Mouse (Mus musculus) heart, embryonic 11.5 days (tissue): ENCODE measurements around the gene Gm5414. TPM values are rescaled to one million over a fixed set of nuclear protein-coding genes. Genes with fewer than 3 reads are reported as not detected.

Source experiments
- ATAC-seq: fragments of 200-750 bp; cut with Nextera tagmentation; replicated peaks from 2 replicates; pipeline ENCODE4 v1.8.0; 2017; ENCODE audit warnings: moderate library complexity; ENCODE audit not compliant: insufficient number of reproducible peaks, low FRiP score, low TSS enrichment
- H3K27ac ChIP-seq: fragments of 300-500 bp; sonication (generic); 2 replicates; pipeline ENCODE4 v1.5.1; 2014; ENCODE audit warnings: mild to moderate bottlenecking, low read depth, low read length
- H3K27me3 ChIP-seq: fragments of 300-500 bp; sonication (generic); 2 replicates; pipeline ENCODE4 v1.6.1; 2014; ENCODE audit warnings: mild to moderate bottlenecking, low read length, mixed read lengths; ENCODE audit not compliant: control insufficient read depth, insufficient read depth
- H3K36me3 ChIP-seq: fragments of 300-500 bp; sonication (generic); 2 replicates; pipeline ENCODE4 v1.6.1; 2014; ENCODE audit warnings: mild to moderate bottlenecking, low read length, moderate library complexity, mixed read lengths; ENCODE audit not compliant: control insufficient read depth, insufficient read depth
- H3K4me1 ChIP-seq: fragments of 300-500 bp; sonication (generic); 2 replicates; pipeline ENCODE4 v1.6.1; 2014; ENCODE audit warnings: low read length; ENCODE audit not compliant: control insufficient read depth, insufficient read depth
- H3K4me2 ChIP-seq: fragments of 300-500 bp; sonication (generic); 2 replicates; pipeline ENCODE4 v1.6.1; 2014; ENCODE audit warnings: mild to moderate bottlenecking, moderate library complexity
- H3K4me3 ChIP-seq: fragments of 300-500 bp; sonication (generic); 2 replicates; pipeline ENCODE4 v1.5.1; 2014; ENCODE audit warnings: low read depth, low read length
- H3K9ac ChIP-seq: fragments of 300-500 bp; sonication (generic); 2 replicates; pipeline ENCODE4 v1.6.1; 2014; ENCODE audit warnings: mild to moderate bottlenecking, low read depth, low read length, moderate library complexity
- H3K9me3 ChIP-seq: fragments of 300-500 bp; sonication (generic); replicated peaks from 2 replicates; pipeline ENCODE4 v1.6.1; 2016; ENCODE audit warnings: low read length; ENCODE audit not compliant: control insufficient read depth
- WGBS: fragments of 180-500 bp; shearing (Covaris S2); extraction: QIAGEN DNeasy Blood & Tissue Kit; methylation state at CpG from one replicate; pipeline ENCODE4 v1.1.7; 2014; ENCODE audit not compliant: insufficient replicate concordance; 5-methylcytosine and 5-hydroxymethylcytosine counted together
- polyA plus RNA-seq: library from polyadenylated mRNA; unstranded; fragments of >200 nt; fragmentation: Nextera tagmentation; extraction: Ambion mirVana; gene quantifications from 2 replicates; pipeline ENCODE4 v1.2.1, GENCODE M21; 2014

Gm5414 gene
- polyA plus RNA-seq: not detected in 2 replicates

GRCm38 (mm10) chr15:101627884-101628283, at the start of gene Gm5414:
Gene Gm5414 (minus strand): TSS chr15:101628188.
- 63% methylated on average over 2 of the region's 2 CpGs for WGBS
- no peaks in the 10 kb centered on the region for H3K9me3 ChIP-seq
- no peaks in the 10 kb centered on the region for H3K4me1 ChIP-seq
- no peak within 1 kb of the TSS for H3K9ac ChIP-seq
- H3K4me3 ChIP-seq: no peak within 1 kb of the TSS
- no peak for ATAC-seq
- H3K4me2 ChIP-seq: no peak within 1 kb of the TSS
- no peaks in the 10 kb centered on the region for H3K27me3 ChIP-seq
- no peaks in the 10 kb centered on the region for H3K36me3 ChIP-seq
- H3K27ac ChIP-seq: no peak within 1 kb of the TSS

- Histone ChIP-seq H3K4me2 (no peak overlapping the region), H3K27me3 (no peaks in the 10 kb centered on the region), H3K36me3 (no peaks in the 10 kb centered on the region), H3K4me1 (no peaks in the 10 kb centered on the region), H3K9me3 (no peaks in the 10 kb centered on the region), H3K4me3 (no peak overlapping the region), H3K27ac (no peak overlapping the region), H3K9ac (no peak overlapping the region)
- ATAC-seq: no peak
- WGBS: 84% methylated on average over 1 of the region's 1 CpGs
Measured at GRCm38 (mm10) chr15:101675978-101676377, 48.0 kb upstream of the Gm5414 start.

- WGBS: 84% methylated on average over 5 of the region's 5 CpGs
- H3K4me2 ChIP-seq: no peak overlapping the region
- no peak for ATAC-seq
Measured at GRCm38 (mm10) chr15:101652736-101653265, 24.8 kb upstream of the Gm5414 start.

GRCm38 (mm10) chr15:101647280-101647679, 19.3 kb upstream of the Gm5414 start, which contains the start of gene Gm5478:
Gene Gm5478 (minus strand): TSS chr15:101647380.
- no peak within 1 kb of the TSS for H3K9ac ChIP-seq
- no peaks in the 10 kb centered on the region for H3K4me1 ChIP-seq
- no peak for ATAC-seq
- no peak within 1 kb of the TSS for H3K4me2 ChIP-seq
- no peaks in the 10 kb centered on the region for H3K27me3 ChIP-seq
- no peak within 1 kb of the TSS for H3K4me3 ChIP-seq
- H3K9me3 ChIP-seq: no peaks in the 10 kb centered on the region
- H3K27ac ChIP-seq: no peak within 1 kb of the TSS
- WGBS: 66% methylated on average over 3 of the region's 3 CpGs
- H3K36me3 ChIP-seq: no peaks in the 10 kb centered on the region

More at GRCm38 (mm10) chr15:101652736-101653265, 24.8 kb upstream of the Gm5414 start:
- Histone ChIP-seq H3K27me3 (no peaks in the 10 kb centered on the region), H3K4me1 (no peaks in the 10 kb centered on the region), H3K4me3 (no peak overlapping the region), H3K9ac (no peak overlapping the region), H3K27ac (no peak overlapping the region), H3K36me3 (no peaks in the 10 kb centered on the region), H3K9me3 (no peaks in the 10 kb centered on the region)

- H3K9me3 ChIP-seq: no peaks in the 10 kb centered on the region
- no peaks in the 10 kb centered on the region for H3K4me1 ChIP-seq
- no peaks in the 10 kb centered on the region for H3K36me3 ChIP-seq
- no peak overlapping the region for H3K4me2 ChIP-seq
- no peak overlapping the region for H3K9ac ChIP-seq
- 62% methylated on average over 6 of the region's 6 CpGs for WGBS
- ATAC-seq: no peak
- no peaks in the 10 kb centered on the region for H3K27me3 ChIP-seq
- no peak overlapping the region for H3K4me3 ChIP-seq
- H3K27ac ChIP-seq: no peak overlapping the region
Measured at GRCm38 (mm10) chr15:101599123-101599522, 28.9 kb downstream of the Gm5414 start.

GRCm38 (mm10) chr15:101588216-101588615, 39.8 kb downstream of the Gm5414 start:
- no peaks in the 10 kb centered on the region for H3K36me3 ChIP-seq
- no peaks in the 10 kb centered on the region for H3K4me1 ChIP-seq
- H3K9me3 ChIP-seq: no peaks in the 10 kb centered on the region
- H3K27me3 ChIP-seq: peaks cover 2% of the 10 kb centered on the region; the same call in 1 of the 2 replicates
- H3K4me3 ChIP-seq: no peak overlapping the region
- WGBS: 71% methylated on average over 10 of the region's 10 CpGs
- no peak overlapping the region for H3K4me2 ChIP-seq
- no peak overlapping the region for H3K27ac ChIP-seq
- ATAC-seq: no peak
- no peak overlapping the region for H3K9ac ChIP-seq

GRCm38 (mm10) chr15:101584456-101584855, 43.5 kb downstream of the Gm5414 start:
- ATAC-seq: no peak
- Histone ChIP-seq H3K9ac (no peak overlapping the region), H3K27ac (no peak overlapping the region), H3K4me3 (no peak overlapping the region), H3K9me3 (no peaks in the 10 kb centered on the region), H3K4me2 (no peak overlapping the region), H3K27me3 (peaks cover 2% of the 10 kb centered on the region; the same call in 1 of the 2 replicates), H3K36me3 (no peaks in the 10 kb centered on the region), H3K4me1 (no peaks in the 10 kb centered on the region)
- 32% methylated on average over 2 of the region's 2 CpGs for WGBS

GRCm38 (mm10) chr15:101583211-101583965, 44.6 kb downstream of the Gm5414 start:
- Histone ChIP-seq H3K27me3 (peaks cover 2% of the 10 kb centered on the region; the same call in 1 of the 2 replicates), H3K4me2 (no peak overlapping the region), H3K9me3 (no peaks in the 10 kb centered on the region), H3K4me3 (no peak overlapping the region), H3K27ac (no peak overlapping the region), H3K4me1 (no peaks in the 10 kb centered on the region), H3K9ac (no peak overlapping the region), H3K36me3 (no peaks in the 10 kb centered on the region)
- WGBS: 73% methylated on average over 8 of the region's 8 CpGs
- no peak for ATAC-seq
